Mouse (Mus musculus): ENCODE data around the gene Usp22.

Usp22 gene

DNA sequence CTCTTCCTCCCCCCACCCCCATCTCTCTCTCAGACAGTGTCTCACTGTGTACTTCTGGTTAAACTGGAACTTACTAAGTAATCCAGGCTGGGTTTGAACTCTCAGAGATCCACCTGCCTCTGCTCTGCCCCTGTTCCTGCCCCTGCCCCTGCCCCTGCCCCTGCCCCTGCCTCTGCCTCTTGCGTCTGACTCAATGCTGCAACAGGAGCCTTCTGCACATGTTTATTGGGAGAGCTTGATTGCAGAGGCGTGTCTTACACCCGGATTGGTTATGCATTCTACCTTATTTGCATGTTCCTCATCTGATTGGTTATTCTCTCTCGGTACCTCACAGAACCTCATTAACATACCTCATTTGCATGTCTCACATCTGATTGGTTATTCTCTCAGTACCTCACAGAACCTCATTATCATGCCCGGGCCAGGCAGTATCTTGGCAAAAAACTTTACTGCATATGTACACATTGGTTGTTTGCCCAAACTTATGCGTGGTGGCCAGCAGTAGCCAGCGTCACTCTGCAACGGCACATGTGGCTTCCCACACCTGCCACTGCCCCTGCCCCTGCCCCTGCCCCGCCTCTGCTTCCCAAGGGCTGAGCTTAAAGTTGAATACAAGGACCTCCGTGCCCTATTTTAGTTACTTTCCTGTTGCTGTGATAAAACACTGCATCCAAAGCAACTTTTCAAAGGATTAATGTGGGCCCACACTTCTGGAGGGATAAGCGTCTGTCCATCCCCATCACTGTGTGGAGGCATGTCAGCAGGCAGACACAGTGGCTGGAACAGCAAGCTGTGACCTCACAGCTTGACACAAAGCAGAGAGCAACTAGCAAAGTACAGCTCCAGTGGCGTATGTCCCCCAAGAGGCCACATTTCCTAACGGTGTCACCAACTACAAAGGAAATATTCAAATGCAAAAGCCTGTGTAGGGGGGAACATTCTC lies 72.2 kb downstream of the Usp22 start:
- no peak for DNase-seq
